Mouse (Mus musculus): Measurements from ENCODE around the gene Rpl4.
A peak's percentile ranks its signal among the peaks of the same experiment; 100 is the strongest.
"Not testable (repeated sequence)": the region's sequence is repeated elsewhere in the genome, so short reads cannot be mapped to it uniquely, and the experiment has no call there.

Gene Rpl4

GRCm38 (mm10) chr9:64172816-64173665 is at the start of gene Rpl4, which contains the start of gene Zwilch:
Gene Rpl4, plus strand, starts transcription at chr9:64173375.
Gene Zwilch, minus strand, starts transcription at chr9:64173104.
- peak; percentile 88 for DNase-seq (ENCODE audit: low spot score)

GRCm38 (mm10) chr9:64124846-64125245 is 48.3 kb upstream of the Rpl4 start:
- DNase-seq (ENCODE audit: low spot score): not testable (repeated sequence)

GRCm38 (mm10) chr9:64125307-64125706 is 47.9 kb upstream of the Rpl4 start:
- no peak for DNase-seq (ENCODE audit: low spot score)

- DNase-seq (ENCODE audit: low spot score): no peak
These were observed 47.1 kb upstream of the Rpl4 start for GRCm38 (mm10) chr9:64126121-64126520.

- no peak for DNase-seq (ENCODE audit: low spot score)
These were observed 41.6 kb upstream of the Rpl4 start for GRCm38 (mm10) chr9:64131623-64132022.

- DNase-seq (ENCODE audit: low spot score): peak; percentile 73
These were observed 34.3 kb upstream of the Rpl4 start for GRCm38 (mm10) chr9:64138896-64139295.

- no peak for DNase-seq (ENCODE audit: low spot score)
These were observed 33.3 kb upstream of the Rpl4 start for GRCm38 (mm10) chr9:64139879-64140278.

- DNase-seq (ENCODE audit: low spot score): no peak
These were observed 16.5 kb upstream of the Rpl4 start for GRCm38 (mm10) chr9:64156641-64157040.

GRCm38 (mm10) chr9:64160471-64160870 is 12.7 kb upstream of the Rpl4 start:
- DNase-seq (ENCODE audit: low spot score): no peak

GRCm38 (mm10) chr9:64169967-64170366 is 3.2 kb upstream of the Rpl4 start:
- DNase-seq (ENCODE audit: low spot score): not testable (repeated sequence)

GRCm38 (mm10) chr9:64172145-64172815 is 895 bp upstream of the Rpl4 start:
- no peak for DNase-seq (ENCODE audit: low spot score)

- no peak for DNase-seq (ENCODE audit: low spot score)
These were observed 568 bp downstream of the Rpl4 start for GRCm38 (mm10) chr9:64173666-64174220.

GRCm38 (mm10) chr9:64174341-64174740 is 1.2 kb downstream of the Rpl4 start:
- no peak for DNase-seq (ENCODE audit: low spot score)

- DNase-seq (ENCODE audit: low spot score): no peak
These were observed 1.6 kb downstream of the Rpl4 start for GRCm38 (mm10) chr9:64174766-64175165.

- DNase-seq (ENCODE audit: low spot score): peak; percentile 53
These were observed 2.2 kb downstream of the Rpl4 start for GRCm38 (mm10) chr9:64175378-64175777.

GRCm38 (mm10) chr9:64178610-64178973 is 5.4 kb downstream of the Rpl4 start:
- DNase-seq (ENCODE audit: low spot score): no peak

- DNase-seq (ENCODE audit: low spot score): peak; percentile 92
These were observed 5.9 kb downstream of the Rpl4 start, which contains the start of gene Snapc5 for GRCm38 (mm10) chr9:64178974-64179646. Gene Snapc5, plus strand, starts transcription at chr9:64179274.

- not testable (repeated sequence) for DNase-seq (ENCODE audit: low spot score)
These were observed 10.1 kb downstream of the Rpl4 start for GRCm38 (mm10) chr9:64183295-64183694.

- DNase-seq (ENCODE audit: low spot score): no peak
These were observed 11.1 kb downstream of the Rpl4 start for GRCm38 (mm10) chr9:64184166-64184840.

GRCm38 (mm10) chr9:64193879-64194278 is 20.7 kb downstream of the Rpl4 start:
- no peak for DNase-seq (ENCODE audit: low spot score)

GRCm38 (mm10) chr9:64195554-64195953 is 22.4 kb downstream of the Rpl4 start:
- DNase-seq (ENCODE audit: low spot score): peak; percentile 79

GRCm38 (mm10) chr9:64197524-64197923 is 24.3 kb downstream of the Rpl4 start:
- DNase-seq (ENCODE audit: low spot score): no peak
